Mouse (Mus musculus) thymus, postnatal 36 days (tissue): ENCODE results near the gene Fbxo11.
"Not testable (repeated sequence)": the region's sequence is repeated elsewhere in the genome, so short reads cannot be mapped to it uniquely, and the experiment has no call there.

Experiments
- DNase-seq, 2 experiments: peaks; one replicate each; pipeline ENCODE4 v3.0.0; 2022; ENCODE audit warnings: mixed read lengths in 2 of 2

The Fbxo11 gene

DNA sequence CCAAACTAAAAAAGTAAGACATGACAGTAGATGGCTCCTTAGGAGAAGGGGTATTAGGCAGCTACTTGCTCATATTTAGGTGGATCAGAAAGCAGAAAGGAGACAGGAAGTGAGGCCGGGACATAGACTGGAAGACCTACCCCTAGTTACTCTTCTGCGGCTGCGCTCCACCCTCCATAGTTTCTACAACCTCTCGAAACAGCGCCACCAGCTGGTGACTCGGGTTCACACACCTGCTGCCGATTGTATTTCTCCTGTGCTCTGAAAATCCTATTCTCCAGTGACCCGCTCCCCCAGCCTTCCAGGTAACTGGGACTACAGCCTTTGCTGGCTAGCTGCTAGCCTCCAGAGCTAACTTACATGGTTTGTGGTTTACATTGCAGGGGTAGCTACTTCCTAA, 106.8 kb downstream of the Fbxo11 start:
- DNase-seq: peak; percentile 38 to 41

DNA sequence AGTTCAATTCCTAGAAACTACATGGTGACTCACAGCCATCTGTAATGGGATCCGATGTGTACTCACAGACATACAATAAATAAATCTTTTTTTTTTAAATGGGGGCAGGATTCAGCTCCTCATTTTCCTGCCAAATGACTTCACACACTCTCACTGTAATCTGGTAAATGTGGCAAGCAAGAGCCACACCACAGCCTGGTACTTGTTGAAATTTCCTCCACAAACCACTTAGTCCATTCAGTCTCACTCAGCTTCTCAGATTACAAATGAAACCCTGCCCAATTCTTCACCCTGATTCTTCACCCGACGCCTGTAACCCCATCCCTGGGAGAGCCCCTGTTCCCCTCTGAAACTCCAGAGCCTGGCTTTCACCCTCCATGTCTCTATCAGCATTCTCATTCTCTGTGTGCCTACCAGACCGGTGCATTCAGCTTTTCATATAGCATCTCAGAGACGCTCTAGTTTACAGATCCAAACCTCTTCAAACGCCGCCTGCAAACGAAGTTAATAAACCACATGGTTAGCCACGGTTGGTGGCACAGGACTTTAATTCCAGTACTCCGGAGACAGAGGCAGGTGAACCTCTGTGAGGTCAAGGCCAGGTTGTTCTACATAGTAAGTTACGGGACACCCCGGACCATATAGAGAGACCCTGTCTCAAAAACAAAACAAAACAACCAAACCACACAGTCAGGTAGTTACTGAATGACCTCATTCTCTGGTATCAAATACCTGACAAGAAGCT, 107.8 kb downstream of the Fbxo11 start:
- DNase-seq: no peak

DNA sequence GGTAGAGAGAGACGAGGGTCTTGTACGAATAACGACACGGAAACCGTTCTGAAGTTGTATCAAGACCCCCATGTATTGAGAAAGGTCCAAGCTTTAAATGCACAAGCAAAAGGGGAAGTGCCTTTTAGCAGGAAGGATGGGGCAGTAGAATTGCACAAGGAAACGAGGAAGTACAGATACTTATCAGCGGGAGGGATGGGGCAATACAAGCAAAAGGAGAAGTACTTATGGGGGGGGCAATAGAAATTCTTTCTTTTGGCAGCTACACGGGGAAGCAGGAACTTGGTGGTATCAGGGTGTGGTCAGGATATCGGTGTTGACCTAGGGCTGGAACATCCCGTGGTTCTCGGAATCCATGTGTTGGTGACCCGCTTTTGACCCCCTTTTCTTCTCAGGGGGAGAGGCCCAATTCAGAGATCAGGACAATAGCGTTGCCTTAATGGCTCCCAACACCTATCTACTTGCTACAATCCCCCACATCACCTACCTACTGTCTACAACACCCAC, 110.4 kb downstream of the Fbxo11 start:
- not testable (repeated sequence) for DNase-seq

DNA sequence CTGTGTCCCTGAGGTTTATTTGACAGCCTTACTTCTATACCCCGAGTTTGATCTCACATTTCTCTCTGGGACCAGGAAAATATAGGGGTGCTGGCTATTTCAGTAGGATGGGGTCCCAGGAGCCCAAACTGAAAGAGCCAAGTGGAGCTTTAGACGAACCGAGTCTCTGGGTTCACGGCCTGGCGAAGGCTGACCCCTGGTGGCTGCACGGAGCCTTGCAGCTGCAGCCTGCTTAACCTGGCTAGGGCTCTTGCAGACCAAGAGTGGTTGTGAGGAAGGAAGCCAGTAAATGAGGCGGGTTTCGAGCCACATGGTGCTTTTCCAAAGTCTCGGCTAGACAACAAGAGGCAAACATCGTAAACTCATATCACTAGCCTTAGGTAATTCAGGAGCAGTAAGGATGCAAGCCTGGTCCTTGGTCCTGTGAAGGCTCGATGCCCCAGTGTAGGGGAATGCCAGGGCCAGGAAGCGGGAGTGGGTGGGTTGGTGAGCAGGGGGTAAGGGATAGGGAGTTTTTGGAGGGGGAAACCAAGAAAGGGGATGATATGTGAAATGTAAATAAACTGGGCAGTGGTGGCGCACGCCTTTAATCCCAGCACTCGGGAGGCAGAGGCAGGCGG, 116.0 kb downstream of the Fbxo11 start:
- DNase-seq: peak; percentile 75 to 77
